Mouse (Mus musculus): ENCODE results near the gene Iqch. TPM values are rescaled to one million over a fixed set of nuclear protein-coding genes. Genes with fewer than 3 reads are reported as not detected.

The Iqch gene
- polyA plus RNA-seq, 1 experiment, result not detected

DNA sequence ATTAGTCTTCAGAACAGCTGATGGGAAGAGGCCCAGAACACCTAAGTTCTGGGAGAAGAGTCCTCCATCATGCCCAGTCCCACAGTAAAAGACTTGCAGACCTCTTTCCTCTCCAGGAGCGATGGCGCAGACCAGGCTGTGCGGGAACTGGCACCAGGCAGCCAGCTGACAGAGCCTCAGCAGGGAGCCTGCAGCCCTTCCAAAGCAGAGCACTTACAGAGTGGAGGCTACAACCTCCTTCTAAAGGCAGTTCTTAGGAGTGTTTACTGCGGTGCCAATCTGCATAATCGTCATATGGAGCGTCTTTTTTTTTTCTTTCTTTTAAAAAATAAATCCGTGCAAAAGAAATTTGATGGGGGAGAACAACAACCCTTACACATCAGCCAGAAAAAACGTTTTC is 229.8 kb downstream of the Iqch start:
- Histone ChIP-seq H3K27ac (ENCODE audit: insufficient read depth, low read length) (no peak overlapping the region), H3K4me1 (ENCODE audit: control insufficient read depth, insufficient read depth, low read length) (no peaks in the 10 kb centered on the region; the same call in 1 of the 2 replicates), H3K4me3 (ENCODE audit: insufficient read depth, low read length) (no peak overlapping the region)
- TF ChIP-seq POLR2A (IDR thresholded peaks at IDR 0.05; ENCODE audit: low read depth, low read length), result no peak

Other genes starting within 250 kb of the Iqch start
- gene Map2k5, start 224.6 kb downstream of the Iqch start, polyA plus RNA-seq (2011; ENCODE audit: insufficient read length, low read depth, missing spikeins), result 20.9 and 24.2 TPM in 2 replicates
- gene 2300009A05Rik, start 203.2 kb downstream of the Iqch start, polyA plus RNA-seq (2011; ENCODE audit: insufficient read length, low read depth, missing spikeins), result 12.0 and 14.4 TPM in 2 replicates
- 16.2 and 18.2 TPM in 2 replicates for gene Aagab, start 167 bp upstream of the Iqch start, polyA plus RNA-seq (2011; ENCODE audit: insufficient read length, low read depth, missing spikeins)
- 49.5 and 52.4 TPM in 2 replicates for gene Smad3, start 155.5 kb upstream of the Iqch start, polyA plus RNA-seq (2011; ENCODE audit: insufficient read length, low read depth, missing spikeins)